Mouse (Mus musculus): ENCODE data around the gene Scg3. TPM values are rescaled to one million over a fixed set of nuclear protein-coding genes. Genes with fewer than 3 reads are reported as not detected.

The Scg3 gene
- polyA plus RNA-seq (2012; rRNA removed) = 0.05 TPM in 1 of 2 replicates, not detected in the other

GRCm38 (mm10) chr9:75683426-75684191 is at the start of gene Scg3:
TSS of gene Scg3 (minus strand) at chr9:75684056.

GRCm38 (mm10) chr9:75625556-75626307 is 58.1 kb downstream of the Scg3 start, which contains the start of gene Lysmd2:
TSS of gene Lysmd2 (plus strand) at chr9:75625741.

GRCm38 (mm10) chr9:75610571-75611493 is 73.0 kb downstream of the Scg3 start, which contains the start of gene Tmod2:
TSS of gene Tmod2 (minus strand) at chr9:75611325.

Other genes with a start within 250 kb of the Scg3 start
- 9.2 and 9.9 TPM in 2 replicates for gene Leo1, start 242.5 kb downstream of the Scg3 start, polyA plus RNA-seq (2012; rRNA removed)
- gene Tmod3, start 124.4 kb downstream of the Scg3 start, polyA plus RNA-seq (2012; rRNA removed) = 10.3 and 12.1 TPM in 2 replicates
- gene Tmod2, start 72.7 kb downstream of the Scg3 start, polyA plus RNA-seq (2012; rRNA removed) = 0.02 and 0.06 TPM in 2 replicates
- gene Lysmd2, start 58.3 kb downstream of the Scg3 start, polyA plus RNA-seq (2012; rRNA removed) = 1.3 and 1.4 TPM in 2 replicates
- gene Bmp5, start 91.3 kb upstream of the Scg3 start, polyA plus RNA-seq (2012; rRNA removed) = 1.7 and 1.9 TPM in 2 replicates

All from liver, embryonic 14 days (tissue).